Mouse (Mus musculus) MEL (cell line): ENCODE measurements at regions not wholly inside any gene's neighbourhood (a gene's known extent, or its start where the extent isn't known, plus 50 kb on each side); places are given as distances from the start of the nearest gene placed in this dataset.
A peak's percentile ranks its signal among the peaks of the same experiment; 100 is the strongest.

ENCODE experiments used
- DNase-seq: peaks from one replicate; pipeline ENCODE4 v3.0.0; 2011; ENCODE audit warnings: low read depth, low spot score
- H3K27ac ChIP-seq: 2 replicates; pipeline ENCODE4 v1.5.1; 2012; ENCODE audit warnings: low read depth, mild to moderate bottlenecking, control low read depth, low read length, moderate library complexity; ENCODE audit not compliant: control insufficient read depth
- H3K27me3 ChIP-seq, 2 experiments: fragments of 150-350 bp in 1 of 2; sonication (generic) in 1 of 2; 2 replicates each; pipeline ENCODE4 v1.6.1; 2012; ENCODE audit warnings: low read length in 2 of 2, mild to moderate bottlenecking in 2 of 2, improper control_type of control experiment in 1 of 2, moderate library complexity in 1 of 2; ENCODE audit not compliant: insufficient read depth in 2 of 2, control insufficient read depth in 1 of 2
- H3K36me3 ChIP-seq, 2 experiments: 2 replicates each; pipeline ENCODE4 v1.6.1; 2012 to 2014; ENCODE audit warnings: low read length in 2 of 2, improper control_type of control experiment in 1 of 2, inconsistent platforms in 1 of 2, mild to moderate bottlenecking in 1 of 2; ENCODE audit not compliant: insufficient read depth in 2 of 2, control insufficient read depth in 1 of 2
- H3K4me1 ChIP-seq, 2 experiments: fragments of 150-350 bp in 1 of 2; sonication (generic) in 1 of 2; 2 replicates each; pipeline ENCODE4 v1.6.1; 2012; ENCODE audit warnings: low read length in 2 of 2, improper control_type of control experiment in 1 of 2, mild to moderate bottlenecking in 1 of 2; ENCODE audit not compliant: insufficient read depth in 2 of 2, control insufficient read depth in 1 of 2
- H3K4me3 ChIP-seq, 2 experiments: fragments of 150-350 bp in 1 of 2; sonication (generic) in 1 of 2; 2 replicates each; pipeline ENCODE4 v1.5.1; 2012; ENCODE audit warnings: low read depth in 2 of 2, low read length in 2 of 2, mild to moderate bottlenecking in 2 of 2, moderate library complexity in 2 of 2, control low read depth in 1 of 2, improper control_type of control experiment in 1 of 2; ENCODE audit not compliant: control insufficient read depth in 1 of 2, insufficient read depth in 1 of 2
- H3K79me2 ChIP-seq: 2 replicates; pipeline ENCODE4 v1.6.1; 2012; ENCODE audit warnings: mild to moderate bottlenecking, low read length, moderate library complexity; ENCODE audit not compliant: control insufficient read depth, poor library complexity, insufficient read depth
- H3K9ac ChIP-seq: 2 replicates; pipeline ENCODE4 v1.6.1; 2012; ENCODE audit warnings: low read depth, mild to moderate bottlenecking, control low read depth, low read length, moderate library complexity; ENCODE audit not compliant: control insufficient read depth, poor library complexity, severe bottlenecking
- H3K9me3 ChIP-seq: fragments of 150-350 bp; sonication (generic); replicated peaks from 2 replicates; pipeline ENCODE4 v1.6.1; 2012; ENCODE audit warnings: mild to moderate bottlenecking, low read length, improper control_type of control experiment, moderate library complexity; ENCODE audit not compliant: insufficient read depth
- BHLHE40 ChIP-seq: IDR thresholded peaks from 2 replicates; pipeline ENCODE4 v1.6.1; 2012; ENCODE audit warnings: low read depth, mild to moderate bottlenecking, inconsistent platforms, low read length, improper control_type of control experiment, borderline replicate concordance
- CHD2 ChIP-seq: IDR thresholded peaks from 2 replicates; pipeline ENCODE4 v1.6.1; 2011; ENCODE audit warnings: low read length, improper control_type of control experiment
- CTCF ChIP-seq, 3 experiments: IDR thresholded peaks in 2 of 3; conservative IDR thresholded peaks in 1 of 3; 2 replicates each; pipeline ENCODE4 v1.5.1; 2011 to 2012; ENCODE audit warnings: low read length in 3 of 3, low read depth in 2 of 3, mild to moderate bottlenecking in 2 of 3, improper control_type of control experiment in 1 of 3, inconsistent platforms in 1 of 3, mixed read lengths in 1 of 3, moderate library complexity in 1 of 3; ENCODE audit not compliant: control insufficient read depth in 1 of 3, insufficient read depth in 1 of 3, poor library complexity in 1 of 3, severe bottlenecking in 1 of 3
- E2F4 ChIP-seq: IDR thresholded peaks from 2 replicates; pipeline ENCODE4 v1.6.1; 2011; ENCODE audit warnings: low read depth, low read length, improper control_type of control experiment, borderline replicate concordance
- ELF1 ChIP-seq: IDR thresholded peaks from 2 replicates; pipeline ENCODE4 v1.6.1; 2014; ENCODE audit warnings: low read depth, mild to moderate bottlenecking, inconsistent platforms, low read length, improper control_type of control experiment, moderate library complexity
- EP300 ChIP-seq, 2 experiments: IDR thresholded peaks; 2 replicates each; pipeline ENCODE4 v1.6.1; 2011; ENCODE audit warnings: improper control_type of control experiment in 2 of 2, low read length in 2 of 2, low read depth in 1 of 2, mild to moderate bottlenecking in 1 of 2
- ETS1 ChIP-seq: IDR thresholded peaks from 2 replicates; pipeline ENCODE4 v1.6.1; 2012; ENCODE audit warnings: low read depth, mild to moderate bottlenecking, inconsistent platforms, low read length, improper control_type of control experiment, moderate library complexity
- GABPA ChIP-seq: IDR thresholded peaks from 2 replicates; pipeline ENCODE4 v1.6.1; 2012; ENCODE audit warnings: low read depth, mild to moderate bottlenecking, inconsistent platforms, low read length, improper control_type of control experiment, moderate library complexity
- GATA1 ChIP-seq: IDR thresholded peaks from 2 replicates; pipeline ENCODE4 v1.6.1; 2011; ENCODE audit warnings: low read depth, low read length, improper control_type of control experiment
- KAT2A ChIP-seq: conservative IDR thresholded peaks from 2 replicates; pipeline ENCODE4 v1.6.1; 2012; ENCODE audit warnings: low read depth, low read length, improper control_type of control experiment, inconsistent platforms
- MAZ ChIP-seq: IDR thresholded peaks from 2 replicates; pipeline ENCODE4 v1.6.1; 2012; ENCODE audit warnings: low read depth, mild to moderate bottlenecking, inconsistent platforms, low read length, improper control_type of control experiment
- MYC ChIP-seq: IDR thresholded peaks from 2 replicates; pipeline ENCODE4 v1.6.1; 2011; ENCODE audit warnings: low read depth, mild to moderate bottlenecking, low read length, improper control_type of control experiment, moderate library complexity
- NRF1 ChIP-seq: IDR thresholded peaks from 2 replicates; pipeline ENCODE4 v1.6.1; 2014; ENCODE audit warnings: low read depth, mild to moderate bottlenecking, inconsistent platforms, low read length, improper control_type of control experiment, moderate library complexity; ENCODE audit not compliant: poor library complexity, insufficient read depth, severe bottlenecking
- POLR2A ChIP-seq, 2 experiments: IDR thresholded peaks; 2 replicates each; pipeline ENCODE4 v1.6.1; 2011 to 2012; ENCODE audit warnings: low read length in 2 of 2, mild to moderate bottlenecking in 2 of 2, control low read depth in 1 of 2, improper control_type of control experiment in 1 of 2, low read depth in 1 of 2, moderate library complexity in 1 of 2; ENCODE audit not compliant: control insufficient read depth in 1 of 2, insufficient read depth in 1 of 2, poor library complexity in 1 of 2
- RAD21 ChIP-seq: IDR thresholded peaks from 2 replicates; pipeline ENCODE4 v1.6.1; 2011; ENCODE audit warnings: mild to moderate bottlenecking, low read depth, low read length, improper control_type of control experiment
- RCOR1 ChIP-seq: IDR thresholded peaks from 2 replicates; pipeline ENCODE4 v1.6.1; 2012; ENCODE audit warnings: low read depth, mild to moderate bottlenecking, inconsistent platforms, low read length, improper control_type of control experiment
- SMC3 ChIP-seq: IDR thresholded peaks from 2 replicates; pipeline ENCODE4 v1.6.1; 2011; ENCODE audit warnings: low read depth, low read length, improper control_type of control experiment
- TBP ChIP-seq: IDR thresholded peaks from 2 replicates; pipeline ENCODE4 v1.8.0; 2011; ENCODE audit warnings: low read depth, low read length, improper control_type of control experiment
- TCF12 ChIP-seq: IDR thresholded peaks from 2 replicates; pipeline ENCODE4 v1.6.1; 2014; ENCODE audit warnings: low read depth, mild to moderate bottlenecking, inconsistent platforms, low read length, improper control_type of control experiment, moderate library complexity
- UBTF ChIP-seq: IDR thresholded peaks from 2 replicates; pipeline ENCODE4 v1.6.1; 2012; ENCODE audit warnings: low read depth, mild to moderate bottlenecking, inconsistent platforms, low read length, improper control_type of control experiment, moderate library complexity, borderline replicate concordance; ENCODE audit not compliant: insufficient read depth
- USF2 ChIP-seq, 2 experiments: IDR thresholded peaks; 2 replicates each; pipeline ENCODE4 v1.6.1; 2011 to 2012; ENCODE audit warnings: improper control_type of control experiment in 2 of 2, low read length in 2 of 2, borderline replicate concordance in 1 of 2, inconsistent platforms in 1 of 2, low read depth in 1 of 2, mild to moderate bottlenecking in 1 of 2; ENCODE audit not compliant: insufficient read depth in 1 of 2
- ZC3H11A ChIP-seq: IDR thresholded peaks from 2 replicates; pipeline ENCODE4 v1.6.1; 2012; ENCODE audit warnings: low read depth, mild to moderate bottlenecking, inconsistent platforms, low read length, improper control_type of control experiment
- ZKSCAN1 ChIP-seq: IDR thresholded peaks from 2 replicates; pipeline ENCODE4 v1.6.1; 2012; ENCODE audit warnings: low read depth, mild to moderate bottlenecking, inconsistent platforms, low read length, improper control_type of control experiment, moderate library complexity

DNA sequence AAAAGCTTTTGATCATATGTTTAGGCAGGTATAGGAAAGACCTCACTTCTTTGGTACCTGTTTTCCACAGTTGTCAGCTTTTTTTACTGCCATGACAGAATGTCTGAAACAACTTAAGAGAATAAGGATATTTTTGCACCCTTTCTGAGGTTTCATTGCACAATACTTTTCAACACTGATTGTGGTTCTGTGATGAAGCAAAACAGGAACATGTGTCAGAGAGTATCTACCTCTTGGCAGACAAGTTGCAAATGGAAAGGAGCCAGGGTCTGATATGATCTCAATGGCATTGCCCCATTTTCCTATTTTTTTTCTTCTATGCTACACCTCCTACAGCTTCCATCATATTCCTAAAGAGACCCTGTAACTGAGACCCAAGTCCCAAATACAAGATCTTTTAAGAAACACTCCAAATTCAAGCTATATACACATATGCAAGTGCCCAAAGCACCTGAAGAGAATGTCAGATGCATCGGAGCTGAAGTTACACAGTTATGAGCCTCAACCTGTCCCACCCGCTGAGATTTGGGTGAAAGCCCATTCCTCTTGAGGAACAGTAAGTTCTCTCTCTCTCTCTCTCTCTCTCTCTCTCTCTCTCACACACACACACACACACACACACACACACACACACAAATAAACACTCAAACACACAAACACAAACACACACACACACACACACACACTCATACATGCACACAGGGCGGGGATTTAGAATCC, 696.4 kb upstream of the Pou3f4 start:
- DNase-seq: peak; percentile 53
- TF ChIP-seq GATA1: no peak; the same call in 1 of the 2 replicates
- no peak for TF ChIP-seq CHD2
- no peak for TF ChIP-seq ELF1
- peak; percentile 30; the same call in 1 of the 2 replicates for TF ChIP-seq ETS1
- no peak for TF ChIP-seq GABPA
- no peak for TF ChIP-seq USF2 (IDR thresholded peaks at IDR 0.05; ENCODE audit: borderline replicate concordance in 1 of 2, insufficient read depth in 1 of 2, low read depth in 1 of 2, low read length in 2 of 2)
- TF ChIP-seq KAT2A: no peak
- TF ChIP-seq EP300 (IDR thresholded peaks at IDR 0.05; ENCODE audit: low read depth in 1 of 2, low read length in 2 of 2): peak; percentile 9 to 65; a peak in 3 of 4 replicates
- no peak for TF ChIP-seq TBP
- no peak for TF ChIP-seq UBTF
- no peak for TF ChIP-seq E2F4
- TF ChIP-seq RCOR1: peak; percentile 59; the same call in 1 of the 2 replicates
- no peak for TF ChIP-seq MYC
- TF ChIP-seq NRF1: no peak
- TF ChIP-seq BHLHE40: no peak
- TF ChIP-seq POLR2A (IDR thresholded peaks at IDR 0.05; ENCODE audit: control insufficient read depth in 1 of 2, insufficient read depth in 1 of 2, low read depth in 1 of 2, low read length in 2 of 2, poor library complexity in 1 of 2): no peak
- TF ChIP-seq RAD21: no peak
- TF ChIP-seq TCF12: peak; percentile 8; the same call in 1 of the 2 replicates
- Histone ChIP-seq H3K27me3 (no peaks in the 10 kb centered on the region), H3K27ac (no peak overlapping the region), H3K36me3 (peaks cover 0 to 2% of the 10 kb centered on the region in 2 experiments; a peak in 1 of 4 replicates), H3K9me3 (no peaks in the 10 kb centered on the region), H3K4me1 (no peaks in the 10 kb centered on the region), H3K4me3 (no peak overlapping the region), H3K79me2 (no peaks in the 10 kb centered on the region), H3K9ac (no peak overlapping the region)

DNA sequence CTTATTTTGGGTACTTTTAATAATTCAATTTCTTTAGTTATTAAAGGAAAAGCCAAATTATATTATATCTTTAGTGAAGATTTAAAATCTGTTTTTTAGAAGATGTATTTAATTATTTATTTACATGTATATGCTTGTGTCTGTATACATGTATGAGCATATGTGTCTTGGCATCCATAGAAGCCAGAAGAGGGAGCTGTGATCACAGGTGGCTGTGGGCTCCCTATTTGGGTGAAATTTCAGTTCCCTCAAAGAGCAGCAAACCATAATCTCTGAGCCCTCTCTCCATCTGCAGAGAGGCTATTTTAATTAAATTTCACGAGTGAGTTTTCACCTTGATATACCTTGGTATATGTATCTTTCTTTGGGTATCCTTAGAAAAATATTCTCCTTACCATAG, 693.4 kb upstream of the Pou3f4 start:
- Histone ChIP-seq H3K9ac (no peak overlapping the region), H3K27ac (no peak overlapping the region), H3K4me1 (no peaks in the 10 kb centered on the region), H3K4me3 (no peak overlapping the region), H3K36me3 (peaks cover 0 to 2% of the 10 kb centered on the region in 2 experiments; a peak in 1 of 4 replicates), H3K9me3 (no peaks in the 10 kb centered on the region), H3K79me2 (no peaks in the 10 kb centered on the region), H3K27me3 (no peaks in the 10 kb centered on the region)
- DNase-seq: peak; percentile 56
- peak; percentile 77 for TF ChIP-seq SMC3
- peak; percentile 71 for TF ChIP-seq ZC3H11A
- TF ChIP-seq ELF1: no peak
- TF ChIP-seq MAZ: no peak
- peak in 2 of 3 experiments; percentile 50 to 61; a peak in 5 of 6 replicates for TF ChIP-seq CTCF (IDR thresholded peaks at IDR 0.05 in 2 of 3, conservative IDR thresholded peaks at IDR 0.05 in 1 of 3; ENCODE audit: control insufficient read depth in 1 of 3, insufficient read depth in 1 of 3, low read depth in 2 of 3, low read length in 3 of 3, poor library complexity in 1 of 3, severe bottlenecking in 1 of 3)
- TF ChIP-seq RAD21: peak; percentile 75
- TF ChIP-seq ZKSCAN1: no peak
- no peak for TF ChIP-seq RCOR1
- no peak for TF ChIP-seq UBTF
- no peak for TF ChIP-seq MYC
- TF ChIP-seq EP300 (IDR thresholded peaks at IDR 0.05; ENCODE audit: low read depth in 1 of 2, low read length in 2 of 2): no peak
